10 mouse cellular contexts compared by ENCODE assay signal in the genomic region with DNA sequence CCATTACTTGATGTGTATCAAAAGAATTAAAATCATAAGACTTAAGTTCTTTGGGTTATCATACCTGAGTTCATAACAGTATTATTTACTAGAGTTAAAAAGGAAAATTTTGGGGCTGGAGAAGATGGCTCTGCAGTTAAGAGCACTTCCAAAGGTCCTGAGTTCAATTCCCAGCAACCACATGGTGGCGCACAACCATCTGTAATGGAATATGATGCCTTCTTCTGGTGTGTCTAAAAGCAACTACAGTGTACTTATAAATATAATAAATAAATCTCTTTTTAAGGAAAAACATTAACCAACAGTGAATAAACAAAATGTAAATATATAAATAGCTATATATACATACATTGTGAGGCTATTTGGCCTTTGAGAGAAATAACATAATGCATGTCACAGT. TPM values are rescaled to one million over a fixed set of nuclear protein-coding genes. Genes with fewer than 3 reads are reported as not detected.
DNase-seq lines count a peak whose midpoint lies in the region; TF ChIP-seq lines count a peak whose summit lies in the region.
"Had no signal": no experiment of that assay in that cellular context is flagged by ENCODE, and none has a peak within 500 bp of the region (broad histone marks: within the 10 kb centered on the region; RNA-seq: fewer than 3 reads in every experiment).

No protein-coding gene starts in this region.

- no peak overlapping the region for H3K27ac ChIP-seq in left cerebral cortex, adult 2 months
- H3K27ac ChIP-seq: heart, embryonic 15.5 days; limb, embryonic 15.5 days had no signal

- DNase-seq in heart, postnatal 14 days = peak; percentile 12 to 37
- DNase-seq in heart, adult 11 months = no peak
- no peak for DNase-seq in left cerebral cortex, adult 2 months (ENCODE audit: extremely low spot score in 1 of 2, low spot score in 2 of 2)
- DNase-seq in left cerebral cortex, postnatal 10 days (ENCODE audit: extremely low spot score in 1 of 2, low spot score in 2 of 2) = no peak
- DNase-seq in adipocyte (ENCODE audit: low spot score) = peak; percentile 43
- DNase-seq in lung, postnatal 10 days = peak; percentile 44
- no peak for DNase-seq in B cell, adult 2 months

- peak; percentile 40 for TF ChIP-seq CTCF in left cerebral cortex, adult 2 months (IDR thresholded peaks at IDR 0.05)

- intact Hi-C loops in heart, postnatal 14 days (cut with DNase I) = loop anchor here (10.0 kb wide), 2 partner anchors 143 to 303 kb away; no protein-coding TSS in a partner anchor
- intact Hi-C loops in left cerebral cortex, adult 2 months (cut with DNase I) = loop anchor here (10.0 kb wide), 1 partner anchor 303 kb away; no protein-coding TSS in a partner anchor
- intact Hi-C loops in left cerebral cortex, postnatal 10 days (cut with DNase I) = loop anchor here (10.0 kb wide), 2 partner anchors 163 to 383 kb away; no protein-coding TSS in a partner anchor

- no peak overlapping the region for H3K4me3 ChIP-seq in left cerebral cortex, adult 2 months
- H3K4me3 ChIP-seq: heart, embryonic 15.5 days; limb, embryonic 15.5 days; megakaryocyte, embryonic 14.5 days had no signal

RNA-seq across cellular contexts. Expression of gene Nop58, which starts 17.0 kb away (rescaled TPM):
- 10 to 100 TPM; 29.5 to 37.9 TPM for total RNA-seq in heart, postnatal 14 days (2021)
- total RNA-seq in left cerebral cortex, adult 2 months (2021) = 10 to 100 TPM; 50.7 to 51.3 TPM
- 10 to 100 TPM; 73.3 to 74.4 TPM for total RNA-seq in left cerebral cortex, postnatal 10 days (2021)

RNA-seq across cellular contexts. Expression of gene Sumo1, which starts 31.1 kb away (rescaled TPM):
- 10 to 100 TPM; 55.6 to 58.2 TPM for total RNA-seq in heart, postnatal 14 days (2021)
- total RNA-seq in left cerebral cortex, adult 2 months (2021) = 100 to 1,000 TPM; 124 to 128 TPM
- 100 to 1,000 TPM; 105 to 111 TPM for total RNA-seq in left cerebral cortex, postnatal 10 days (2021)

Comparison
In these comparisons a context has a peak if more than half of its experiments do, and no peak if none do; other contexts are left out.
1. DNase-seq: peak in heart, postnatal 14 days (2 of 2), adipocyte (single experiment) and lung, postnatal 10 days (single experiment); none in heart, adult 11 months (single experiment), left cerebral cortex, adult 2 months (0 of 2), left cerebral cortex, postnatal 10 days (0 of 2) and B cell, adult 2 months (0 of 2).